Mouse (Mus musculus) activated CD4-positive, CD25-positive, alpha-beta regulatory T cell, adult 9 weeks (primary cell): ENCODE measurements around the gene Olfr787. TPM values are rescaled to one million over a fixed set of nuclear protein-coding genes. Genes with fewer than 3 reads are reported as not detected.

Experiments used
- polyA plus RNA-seq: library from polyadenylated mRNA; unstranded; fragments of 100-300 nt; shearing (Covaris generic); gene quantifications from one replicate; pipeline ENCODE4 v1.2.1, GENCODE M21; 2017

The Olfr787 gene
- 0.05 TPM for polyA plus RNA-seq

DNA sequence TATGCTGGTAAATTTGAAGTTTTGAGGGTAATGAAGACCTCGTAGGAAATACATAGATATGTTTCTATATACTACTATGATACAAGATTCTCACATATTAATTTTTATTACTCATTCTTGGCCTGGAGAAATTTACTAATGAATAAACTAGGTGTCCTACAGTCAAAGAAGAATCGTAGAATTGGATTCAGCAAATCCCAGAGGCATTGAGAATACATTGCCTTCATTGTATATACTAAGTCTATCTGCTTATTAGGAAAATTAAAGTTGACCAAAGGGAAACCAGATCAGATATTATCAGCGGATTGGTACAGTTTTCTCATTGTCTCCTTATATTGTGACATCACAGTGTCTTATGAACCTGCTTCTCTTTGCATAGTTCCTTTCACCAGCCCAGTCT, at the start of gene Olfr787:
Gene Olfr787, plus strand, starts transcription at position 301 of the 400 bp plus-strand sequence.

DNA sequence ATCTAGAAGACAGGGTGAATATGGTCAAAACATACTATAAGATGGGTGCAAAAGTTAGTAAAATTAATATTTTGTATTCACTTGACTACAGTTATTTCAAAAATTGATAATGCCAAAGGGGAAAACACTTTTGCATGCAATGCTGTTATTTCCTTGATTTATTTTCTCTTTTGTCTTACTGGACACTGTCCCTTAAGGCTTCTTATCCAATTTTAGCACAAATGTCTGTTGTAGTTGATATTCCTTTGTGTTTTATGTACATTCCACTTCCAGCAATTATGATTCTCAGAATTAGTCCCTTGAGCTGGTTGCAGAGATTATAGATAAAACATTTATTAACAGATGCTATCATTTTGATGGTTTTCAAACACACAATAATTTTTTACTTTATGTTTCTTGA, 34.7 kb upstream of the Olfr787 start, which contains the start of gene Olfr786:
Gene Olfr786, plus strand, starts transcription at position 301 of the 400 bp plus-strand sequence.

DNA sequence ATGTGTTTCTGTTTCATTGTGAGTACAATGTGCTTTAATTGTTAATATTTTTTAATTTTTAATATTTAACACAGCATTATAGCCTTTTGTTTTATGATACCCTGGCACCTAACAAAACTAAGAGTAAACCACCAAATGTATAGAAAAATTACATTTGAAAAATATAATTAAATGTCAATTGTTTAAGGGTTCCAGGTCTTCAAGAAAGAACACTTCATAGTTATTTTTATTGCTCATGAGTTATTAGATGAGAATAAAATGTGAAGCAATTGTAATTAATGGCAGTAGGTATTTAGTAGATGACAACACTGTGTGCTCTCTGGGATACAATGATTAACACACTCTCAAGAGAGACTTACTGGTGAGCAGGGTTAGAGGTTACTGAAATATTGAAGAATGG, 9.0 kb downstream of the Olfr787 start, which contains the start of gene Olfr788:
Gene Olfr788, plus strand, starts transcription at position 301 of the 400 bp plus-strand sequence.

DNA sequence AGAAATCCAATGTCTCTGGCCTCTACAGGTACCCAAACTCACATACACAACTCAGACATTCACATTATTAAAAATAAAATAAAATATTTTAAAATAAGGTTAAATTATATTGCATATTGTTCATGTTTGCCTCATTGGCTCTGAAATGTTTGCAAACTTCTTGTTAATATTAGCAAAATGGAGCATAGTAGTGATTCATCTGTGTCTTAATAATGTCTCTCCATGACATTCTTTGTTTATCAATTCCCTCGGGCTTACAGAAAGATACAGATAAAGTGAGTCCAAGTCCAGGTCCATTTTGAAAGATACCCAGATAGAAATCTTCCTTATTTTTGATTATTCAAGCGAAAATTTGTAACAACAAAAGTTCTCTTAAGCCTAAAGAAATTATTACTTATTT, 22.8 kb downstream of the Olfr787 start, which contains the start of gene Olfr789:
Gene Olfr789, plus strand, starts transcription at position 301 of the 400 bp plus-strand sequence.

DNA sequence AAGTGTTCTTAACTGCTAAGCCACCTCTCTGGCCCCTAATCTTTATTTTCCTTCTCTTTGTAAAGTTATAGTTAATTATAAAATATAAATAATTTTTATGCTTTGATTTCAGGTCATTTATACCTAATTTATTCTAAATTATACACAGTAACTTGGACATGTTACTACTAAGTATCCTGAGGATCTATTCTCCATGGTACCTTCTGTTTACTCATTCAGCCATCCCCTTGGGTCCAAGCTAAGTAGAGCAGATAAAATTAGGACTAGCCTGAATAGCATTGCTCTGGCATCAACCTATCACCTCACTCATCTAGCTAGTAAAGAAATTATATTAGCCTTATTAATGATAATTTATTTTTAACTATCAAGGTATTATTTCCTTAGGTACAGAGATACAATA, 36.5 kb downstream of the Olfr787 start, which contains the start of gene Olfr790:
Gene Olfr790, plus strand, starts transcription at position 301 of the 400 bp plus-strand sequence.

Other genes with a start within 250 kb of the Olfr787 start
- gene Olfr774, start 225.7 kb upstream of the Olfr787 start, polyA plus RNA-seq = not detected
- not detected for gene Olfr775, start 213.4 kb upstream of the Olfr787 start, polyA plus RNA-seq
- not detected for gene Olfr776, start 202.7 kb upstream of the Olfr787 start, polyA plus RNA-seq
- not detected for gene Olfr777, start 190.4 kb upstream of the Olfr787 start, polyA plus RNA-seq
- not detected for gene Olfr780, start 143.7 kb upstream of the Olfr787 start, polyA plus RNA-seq
- gene Olfr781, start 133.0 kb upstream of the Olfr787 start, polyA plus RNA-seq = not detected
- not detected for gene Olfr782, start 113.0 kb upstream of the Olfr787 start, polyA plus RNA-seq
- not detected for gene Olfr784, start 77.8 kb upstream of the Olfr787 start, polyA plus RNA-seq
- gene Olfr785, start 56.4 kb upstream of the Olfr787 start, polyA plus RNA-seq = not detected
- gene Olfr786, start 34.6 kb upstream of the Olfr787 start, polyA plus RNA-seq = not detected
- gene Olfr788, start 9.1 kb downstream of the Olfr787 start, polyA plus RNA-seq = not detected
- not detected for gene Olfr789, start 22.9 kb downstream of the Olfr787 start, polyA plus RNA-seq
- not detected for gene Olfr790, start 36.6 kb downstream of the Olfr787 start, polyA plus RNA-seq
- gene Olfr791, start 59.9 kb downstream of the Olfr787 start, polyA plus RNA-seq = not detected
- gene Olfr792, start 77.3 kb downstream of the Olfr787 start, polyA plus RNA-seq = not detected
- gene Olfr794, start 105.8 kb downstream of the Olfr787 start, polyA plus RNA-seq = not detected
- not detected for gene Olfr796, start 150.7 kb downstream of the Olfr787 start, polyA plus RNA-seq
- gene Olfr798, start 166.1 kb downstream of the Olfr787 start, polyA plus RNA-seq = not detected
- not detected for gene Olfr799, start 175.6 kb downstream of the Olfr787 start, polyA plus RNA-seq
- not detected for gene Olfr800, start 195.8 kb downstream of the Olfr787 start, polyA plus RNA-seq
- gene Olfr801, start 212.0 kb downstream of the Olfr787 start, polyA plus RNA-seq = not detected
- not detected for gene Olfr802, start 226.3 kb downstream of the Olfr787 start, polyA plus RNA-seq
- not detected for gene Olfr803, start 232.4 kb downstream of the Olfr787 start, polyA plus RNA-seq
- not detected for gene Olfr804, start 241.3 kb downstream of the Olfr787 start, polyA plus RNA-seq